Comparison of ENCODE assay signal across 8 mouse cellular contexts in genomic region chr1:153531677-153532233, GRCm38 (mm10). TPM values are rescaled to one million over a fixed set of nuclear protein-coding genes. Genes with fewer than 3 reads are reported as not detected.
A peak's percentile ranks its signal among the peaks of the same experiment; 100 is the strongest.
DNase-seq lines count a peak whose midpoint lies in the region; ATAC-seq and TF ChIP-seq lines count a peak whose summit lies in the region.

No protein-coding gene starts in this region.

- H3K4me3 ChIP-seq in heart, embryonic 15.5 days = peak overlapping the region; percentile 30
- no peak overlapping the region; the same call in 1 of the 2 replicates for H3K4me3 ChIP-seq in heart, adult 2 months
- H3K4me3 ChIP-seq in embryonic facial prominence, embryonic 11.5 days (ENCODE audit: low read depth, low read length) = no peak overlapping the region
- H3K4me3 ChIP-seq in limb, embryonic 10.5 days = no peak overlapping the region
- H3K4me3 ChIP-seq in neural tube, embryonic 13.5 days = no peak overlapping the region

- no peak for ATAC-seq in heart, embryonic 15.5 days (replicated peaks; ENCODE audit: insufficient number of reproducible peaks, insufficient read depth, low FRiP score, low read depth)
- 0 out of 2 replicates have a peak, but pooled peaks have one; percentile 27 for ATAC-seq in embryonic facial prominence, embryonic 11.5 days (replicated peaks; ENCODE audit: insufficient number of reproducible peaks, low FRiP score, low TSS enrichment, low read depth)
- ATAC-seq in neural tube, embryonic 13.5 days (ENCODE audit: low read depth) = peak; percentile 79

- intact Hi-C loops in heart, adult 2 months (cut with DNase I) = no loop called here
- intact Hi-C loops in heart, postnatal 10 days (cut with DNase I) = no loop called here

- H3K27ac ChIP-seq in heart, embryonic 15.5 days = no peak overlapping the region
- no peak overlapping the region for H3K27ac ChIP-seq in heart, adult 2 months
- H3K27ac ChIP-seq in embryonic facial prominence, embryonic 11.5 days (replicated peaks; ENCODE audit: low read depth, low read length) = no peak overlapping the region; the same call in 1 of the 2 replicates
- peak overlapping the region; percentile 86 for H3K27ac ChIP-seq in limb, embryonic 10.5 days
- peak overlapping the region; percentile 80 for H3K27ac ChIP-seq in neural tube, embryonic 13.5 days (replicated peaks)

- peak overlapping the region; percentile 56 for H3K4me2 ChIP-seq in heart, embryonic 15.5 days
- H3K4me2 ChIP-seq in embryonic facial prominence, embryonic 11.5 days (ENCODE audit: low read depth, low read length) = no peak overlapping the region; the same call in 1 of the 2 replicates
- peak overlapping the region; percentile 45 for H3K4me2 ChIP-seq in neural tube, embryonic 13.5 days

- no peaks in the 10 kb centered on the region for H3K9me3 ChIP-seq in heart, embryonic 15.5 days (replicated peaks)
- no peaks in the 10 kb centered on the region for H3K9me3 ChIP-seq in embryonic facial prominence, embryonic 11.5 days (replicated peaks; ENCODE audit: control insufficient read depth, low read length)
- H3K9me3 ChIP-seq in limb, embryonic 10.5 days (replicated peaks) = no peaks in the 10 kb centered on the region
- no peaks in the 10 kb centered on the region for H3K9me3 ChIP-seq in neural tube, embryonic 13.5 days

- WGBS in heart, embryonic 15.5 days = 39% methylated on average over 9 of the region's 9 CpGs
- 55% methylated on average over 9 of the region's 9 CpGs for WGBS in heart, adult 2 months
- WGBS in embryonic facial prominence, embryonic 11.5 days = 27% methylated on average over 9 of the region's 9 CpGs
- WGBS in limb, embryonic 10.5 days = 27% methylated on average over 9 of the region's 9 CpGs
- WGBS in neural tube, embryonic 13.5 days = 22% methylated on average over 9 of the region's 9 CpGs

- H3K9ac ChIP-seq in heart, embryonic 15.5 days = peak overlapping the region; percentile 36; the same call in 1 of the 2 replicates
- H3K9ac ChIP-seq in heart, adult 2 months (ENCODE audit: low read depth, low read length) = no peak overlapping the region
- H3K9ac ChIP-seq in embryonic facial prominence, embryonic 11.5 days (replicated peaks; ENCODE audit: low read length) = peak overlapping the region; percentile 68
- H3K9ac ChIP-seq in neural tube, embryonic 13.5 days = peak overlapping the region; percentile 60

- DNase-seq in heart, adult 2 months = no peak
- peak; percentile 22 for DNase-seq in embryonic facial prominence, embryonic 11.5 days (ENCODE audit: low spot score)
- peak; percentile 37 for DNase-seq in limb, embryonic 10.5 days (ENCODE audit: low spot score)
- DNase-seq in yolk sac, embryonic 10.5 days (ENCODE audit: low spot score) = no peak
- no peak for DNase-seq in layer of hippocampus, adult 8-10 months (ENCODE audit: low spot score in 2 of 2)
- no peak for DNase-seq in heart, postnatal 10 days

- TF ChIP-seq CTCF in heart, adult 2 months (IDR thresholded peaks at IDR 0.05) = no peak

- TF ChIP-seq EP300 in heart, adult 2 months (IDR thresholded peaks at IDR 0.05; ENCODE audit: insufficient read depth, low read depth, low read length) = no peak

- H3K4me1 ChIP-seq in heart, embryonic 15.5 days (replicated peaks) = peaks cover 9% of the 10 kb centered on the region; the same call in 1 of the 2 replicates
- no peaks in the 10 kb centered on the region for H3K4me1 ChIP-seq in heart, adult 2 months (ENCODE audit: control insufficient read depth, insufficient read depth, low read length)
- H3K4me1 ChIP-seq in embryonic facial prominence, embryonic 11.5 days (ENCODE audit: control insufficient read depth, insufficient read depth, low read length) = no peaks in the 10 kb centered on the region; the same call in 1 of the 2 replicates
- peaks cover 13% of the 10 kb centered on the region for H3K4me1 ChIP-seq in limb, embryonic 10.5 days
- H3K4me1 ChIP-seq in neural tube, embryonic 13.5 days (replicated peaks) = peaks cover 20% of the 10 kb centered on the region

- H3K27me3 ChIP-seq in heart, embryonic 15.5 days = no peaks in the 10 kb centered on the region
- H3K27me3 ChIP-seq in heart, adult 2 months (ENCODE audit: control insufficient read depth, insufficient read depth, low read length) = no peaks in the 10 kb centered on the region
- no peaks in the 10 kb centered on the region for H3K27me3 ChIP-seq in embryonic facial prominence, embryonic 11.5 days (ENCODE audit: control insufficient read depth, insufficient read depth, low read length)
- no peaks in the 10 kb centered on the region for H3K27me3 ChIP-seq in limb, embryonic 10.5 days (ENCODE audit: low read depth, poor library complexity, severe bottlenecking)
- H3K27me3 ChIP-seq in neural tube, embryonic 13.5 days = no peaks in the 10 kb centered on the region

- H3K79me2 ChIP-seq in heart, adult 2 months (replicated peaks; ENCODE audit: control insufficient read depth, insufficient read depth, low read length) = no peaks in the 10 kb centered on the region

- no peaks in the 10 kb centered on the region for H3K36me3 ChIP-seq in heart, embryonic 15.5 days
- no peaks in the 10 kb centered on the region for H3K36me3 ChIP-seq in heart, adult 2 months (ENCODE audit: control insufficient read depth, insufficient read depth, low read length)
- H3K36me3 ChIP-seq in embryonic facial prominence, embryonic 11.5 days (replicated peaks; ENCODE audit: control insufficient read depth, insufficient read depth, low read depth, low read length) = no peaks in the 10 kb centered on the region
- no peaks in the 10 kb centered on the region for H3K36me3 ChIP-seq in limb, embryonic 10.5 days
- H3K36me3 ChIP-seq in neural tube, embryonic 13.5 days = no peaks in the 10 kb centered on the region

- no peak for TF ChIP-seq POLR2A in heart, adult 2 months (IDR thresholded peaks at IDR 0.05; ENCODE audit: insufficient read depth, low read depth, low read length)

RNA-seq across cellular contexts. Expression of gene Npl, which starts 18.1 kb away (rescaled TPM):
- polyA plus RNA-seq in heart, embryonic 15.5 days (2015; fragmentation: Nextera tagmentation; extraction: Ambion mirVana) = 5.2 and 7.2 TPM in 2 replicates
- 1 to 10 TPM; 1.5 to 2.1 TPM for total RNA-seq in heart, adult 2 months (2021)
- polyA plus RNA-seq in heart, adult 2 months (2012; rRNA removed) = 0.43 and 0.70 TPM in 2 replicates
- 9.8 and 11.4 TPM in 2 replicates for polyA plus RNA-seq in embryonic facial prominence, embryonic 11.5 days (2014; fragmentation: Nextera tagmentation; extraction: Ambion mirVana)
- polyA plus RNA-seq in limb, embryonic 10.5 days (2016; fragmentation: Nextera tagmentation; extraction: Ambion mirVana) = 4.9 and 5.2 TPM in 2 replicates
- 14.9 and 16.9 TPM in 2 replicates for polyA plus RNA-seq in neural tube, embryonic 13.5 days (2015; fragmentation: Nextera tagmentation; extraction: Ambion mirVana)
- total RNA-seq in layer of hippocampus, adult 8-10 months (2022) = 1 to 10 TPM; 3.3 to 6.6 (median 5.1) TPM
- total RNA-seq in heart, postnatal 10 days (2021) = 1 to 10 TPM; 2.4 to 2.6 TPM

RNA-seq across cellular contexts. Expression of gene Dhx9, which starts 44.3 kb away (rescaled TPM):
- polyA plus RNA-seq in heart, embryonic 15.5 days (2015; fragmentation: Nextera tagmentation; extraction: Ambion mirVana) = 17.2 and 18.1 TPM in 2 replicates
- 10 to 100 TPM; 44.0 to 45.4 TPM for total RNA-seq in heart, adult 2 months (2021)
- polyA plus RNA-seq in heart, adult 2 months (2012; rRNA removed) = 10.1 and 22.2 TPM in 2 replicates
- 25.6 and 26.6 TPM in 2 replicates for polyA plus RNA-seq in embryonic facial prominence, embryonic 11.5 days (2014; fragmentation: Nextera tagmentation; extraction: Ambion mirVana)
- polyA plus RNA-seq in limb, embryonic 10.5 days (2016; fragmentation: Nextera tagmentation; extraction: Ambion mirVana) = 37.0 and 40.9 TPM in 2 replicates
- 33.8 and 38.7 TPM in 2 replicates for polyA plus RNA-seq in neural tube, embryonic 13.5 days (2015; fragmentation: Nextera tagmentation; extraction: Ambion mirVana)
- total RNA-seq in layer of hippocampus, adult 8-10 months (2022) = 100 to 1,000 TPM; 106 to 112 (median 109) TPM
- 10 to 100 TPM; 79.7 to 88.1 TPM for total RNA-seq in heart, postnatal 10 days (2021)

Comparison
In these comparisons a context has a peak if more than half of its experiments do, and no peak if none do; other contexts are left out.
1. H3K27ac ChIP-seq: peak in limb, embryonic 10.5 days (single experiment) and neural tube, embryonic 13.5 days (single experiment); none in heart, embryonic 15.5 days (single experiment), heart, adult 2 months (single experiment) and embryonic facial prominence, embryonic 11.5 days (single experiment).
2. DNase-seq: peak in embryonic facial prominence, embryonic 11.5 days (single experiment) and limb, embryonic 10.5 days (single experiment); none in heart, adult 2 months (0 of 2), yolk sac, embryonic 10.5 days (single experiment), layer of hippocampus, adult 8-10 months (0 of 2) and heart, postnatal 10 days (0 of 2).